Mouse (Mus musculus) c-Kit-positive CD71-negative TER-119-negative erythroid progenitor cells, embryonic 14.5 days (primary cell): ENCODE measurements at regions not wholly inside any gene's neighbourhood (a gene's known extent, or its start where the extent isn't known, plus 50 kb on each side); places are given as distances from the start of the nearest gene placed in this dataset.

Experiments
- DNase-seq: peaks from one replicate; pipeline ENCODE4 v3.0.0-alpha.2; 2013; ENCODE audit warnings: low read depth

DNA sequence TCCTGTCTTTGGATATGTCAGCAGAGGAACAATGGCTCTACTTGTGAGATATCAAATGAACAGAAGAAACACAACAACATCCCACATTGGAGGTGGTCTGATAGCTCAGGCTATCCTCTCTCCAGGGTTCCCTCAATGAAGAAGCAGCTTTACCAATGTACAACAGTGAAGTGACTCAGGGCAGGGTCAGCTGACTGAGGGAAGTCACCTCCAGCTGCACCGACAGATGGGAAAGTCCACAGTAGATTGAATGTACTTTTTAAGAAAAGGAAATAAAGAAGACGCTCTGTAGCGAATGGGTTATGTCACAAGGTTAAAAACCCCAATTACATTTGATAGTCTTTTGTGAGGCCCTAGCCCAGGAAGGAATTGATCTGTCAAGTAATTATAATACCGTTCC is 62.6 kb upstream of the Tnfaip3 start:
- DNase-seq, result no peak

DNA sequence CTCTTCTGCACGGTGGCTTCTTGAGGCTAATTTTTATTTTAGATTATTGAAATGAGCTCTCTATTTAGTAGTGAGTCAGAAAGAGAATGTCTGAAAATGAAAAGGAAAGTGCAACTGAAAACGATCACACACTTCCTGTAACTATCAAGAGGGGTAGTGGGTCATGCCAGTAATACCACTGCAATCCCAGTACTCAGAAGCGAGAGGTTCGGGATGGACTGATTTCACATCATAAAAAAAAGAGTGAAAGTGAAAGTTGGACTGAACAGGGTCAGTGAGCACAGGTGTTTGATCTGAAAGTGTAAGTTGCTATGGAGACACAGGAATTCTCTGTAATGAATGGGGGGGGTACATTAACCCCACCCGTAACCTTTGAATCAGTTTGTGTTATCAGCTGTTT is 52.9 kb upstream of the Tnfaip3 start:
- DNase-seq, result no peak

DNA sequence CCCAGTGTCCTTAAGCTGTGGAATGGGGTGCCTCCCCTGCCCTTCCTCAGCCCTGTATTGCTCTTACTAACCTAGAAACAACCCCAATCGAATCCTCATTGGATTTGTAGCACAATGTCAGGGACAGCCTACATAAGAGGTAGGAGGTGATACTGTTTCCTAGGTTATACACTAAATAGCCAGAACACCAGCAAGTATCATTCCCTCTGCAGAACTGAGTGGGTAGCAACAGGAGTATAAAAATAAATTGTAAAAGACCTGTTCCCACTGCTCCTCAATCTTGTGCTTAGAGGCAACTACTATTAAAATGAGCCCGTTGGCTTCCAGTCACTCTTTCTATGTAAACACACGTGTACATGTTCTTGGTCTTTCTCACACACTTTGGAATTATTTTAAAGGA is 52.2 kb upstream of the Tnfaip3 start:
- DNase-seq, result no peak

DNA sequence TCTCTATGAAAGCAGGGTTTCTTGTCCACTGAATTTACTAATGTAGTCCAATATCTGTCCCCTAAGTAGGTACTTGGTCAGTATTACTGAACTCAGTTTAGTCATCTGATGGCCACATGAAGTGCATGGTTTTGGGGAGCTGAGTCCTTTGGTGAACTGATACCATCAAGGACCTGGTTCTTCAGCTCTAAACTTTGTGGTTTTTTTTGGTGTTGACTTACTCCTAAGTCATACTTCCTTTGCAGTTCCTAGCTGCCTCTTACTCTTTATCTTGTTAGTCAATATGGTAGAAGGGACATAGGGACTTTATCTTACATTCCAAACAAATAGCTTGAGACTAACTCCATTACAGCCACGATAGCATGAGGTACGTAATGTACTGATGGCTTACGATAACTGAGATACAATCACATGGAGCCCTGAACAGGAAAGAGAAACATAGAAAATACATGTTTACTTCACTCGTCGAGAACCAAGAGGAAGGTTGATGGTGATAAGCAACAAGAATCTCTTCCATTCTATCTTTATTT is 51.4 kb upstream of the Tnfaip3 start:
- no peak for DNase-seq
